Mouse (Mus musculus) macrophage (primary cell): ENCODE measurements around the gene Tbck. TPM values are rescaled to one million over a fixed set of nuclear protein-coding genes. Genes with fewer than 3 reads are reported as not detected.

Experiments used
- H3K27ac ChIP-seq: fragments of 350-480 bp; formaldehyde crosslinking; 2 replicates; pipeline ENCODE4 v1.9.0; 2021
- H3K36me3 ChIP-seq: fragments of 350-480 bp; formaldehyde crosslinking; 2 replicates; pipeline ENCODE4 v1.9.0; 2021; ENCODE audit errors: inconsistent target
- H3K4me3 ChIP-seq: fragments of 350-480 bp; formaldehyde crosslinking; 2 replicates; pipeline ENCODE4 v1.9.0; 2021; ENCODE audit errors: inconsistent target
- H3K79me2 ChIP-seq: fragments of 350-480 bp; formaldehyde crosslinking; 2 replicates; pipeline ENCODE4 v1.9.0; 2021; ENCODE audit errors: inconsistent target
- WGBS: methylation state at CpG from one replicate; pipeline ENCODE4 v1.1.7; 2026; ENCODE audit warnings: inconsistent platforms; ENCODE audit not compliant: missing documents; 5-methylcytosine and 5-hydroxymethylcytosine counted together
- polyA plus RNA-seq: library from polyadenylated mRNA; stranded (reverse); fragments of 250-400 nt; gene quantifications from 3 replicates; pipeline ENCODE4 v1.2.4, GENCODE M21; 2018; ENCODE audit warnings: inconsistent platforms

Gene Tbck
- polyA plus RNA-seq, 1 experiment from 2014 or later = 13.4 TPM

GRCm38 (mm10) chr3:132880826-132881225, 196.9 kb downstream of the Tbck start:
- H3K27ac ChIP-seq = no peak overlapping the region
- H3K79me2 ChIP-seq = no peaks in the 10 kb centered on the region
- 91% methylated on average over 9 of the region's 9 CpGs for WGBS
- no peak overlapping the region for H3K4me3 ChIP-seq
- H3K36me3 ChIP-seq = no peaks in the 10 kb centered on the region

GRCm38 (mm10) chr3:132883256-132883655, 199.3 kb downstream of the Tbck start:
- no peak overlapping the region for H3K4me3 ChIP-seq
- WGBS = 95% methylated on average over 9 of the region's 9 CpGs
- H3K79me2 ChIP-seq = no peaks in the 10 kb centered on the region
- H3K36me3 ChIP-seq = no peaks in the 10 kb centered on the region
- H3K27ac ChIP-seq = no peak overlapping the region

GRCm38 (mm10) chr3:132884459-132884858, 200.5 kb downstream of the Tbck start:
- Histone ChIP-seq H3K36me3 (no peaks in the 10 kb centered on the region), H3K4me3 (no peak overlapping the region), H3K79me2 (no peaks in the 10 kb centered on the region), H3K27ac (no peak overlapping the region)
- 99% methylated on average over 10 of the region's 10 CpGs for WGBS

- Histone ChIP-seq H3K79me2 (no peaks in the 10 kb centered on the region), H3K4me3 (no peak overlapping the region), H3K36me3 (no peaks in the 10 kb centered on the region), H3K27ac (no peak overlapping the region)
- 6% methylated on average over 6 of the region's 6 CpGs for WGBS
Measured at GRCm38 (mm10) chr3:132886419-132887050, 202.6 kb downstream of the Tbck start.

- Histone ChIP-seq H3K27ac (no peak overlapping the region), H3K4me3 (no peak overlapping the region)
- WGBS = 54% methylated on average over 16 of the region's 16 CpGs
Measured at GRCm38 (mm10) chr3:132887074-132887848, 203.3 kb downstream of the Tbck start.

More at GRCm38 (mm10) chr3:132887074-132887848, 203.3 kb downstream of the Tbck start:
- H3K36me3 ChIP-seq = no peaks in the 10 kb centered on the region
- no peaks in the 10 kb centered on the region for H3K79me2 ChIP-seq

Other genes starting within 250 kb of the Tbck start
- not detected in 3 replicates for gene Gimd1, start 54.3 kb upstream of the Tbck start, polyA plus RNA-seq
- 49.5 to 67.1 TPM (median 53.0 TPM) in 3 replicates for gene Aimp1, start 226 bp downstream of the Tbck start, polyA plus RNA-seq